20 mouse cellular contexts compared by ENCODE assay signal in the genomic region with DNA sequence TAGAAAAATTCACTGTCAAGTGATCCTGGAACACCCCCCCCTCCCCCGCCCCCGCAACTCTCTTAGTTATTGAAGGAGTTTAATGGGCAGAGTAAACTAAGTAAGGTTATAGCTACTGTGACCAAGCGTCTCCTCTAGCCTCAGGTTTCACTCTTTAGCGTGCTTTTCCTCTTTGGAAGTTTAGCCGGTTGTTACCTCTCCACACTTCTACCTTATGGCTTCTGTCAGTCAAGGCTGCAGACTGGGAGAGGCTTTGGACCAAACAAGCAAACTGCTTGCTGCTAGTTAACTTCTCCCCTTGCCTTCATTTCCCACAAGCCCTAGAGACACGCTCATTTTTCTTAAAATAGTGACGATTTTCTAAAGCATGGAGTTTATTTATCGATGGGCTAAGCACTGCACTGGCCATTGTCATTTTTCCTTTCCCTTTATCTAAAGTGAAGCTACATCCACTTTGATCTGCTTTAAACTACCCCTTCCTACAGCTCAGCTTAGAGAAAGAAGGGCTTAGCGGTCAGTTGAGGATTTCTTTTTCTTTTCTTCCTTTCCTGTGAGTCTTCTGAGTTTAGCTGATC. TPM values are rescaled to one million over a fixed set of nuclear protein-coding genes. Genes with fewer than 3 reads are reported as not detected.
DNase-seq lines count a peak whose midpoint lies in the region; ATAC-seq and TF ChIP-seq lines count a peak whose summit lies in the region.
"Had no signal": no experiment of that assay in that cellular context is flagged by ENCODE, and none has a peak within 500 bp of the region (broad histone marks: within the 10 kb centered on the region; RNA-seq: fewer than 3 reads in every experiment).

No protein-coding gene starts in this region.

- H3K9ac ChIP-seq in midbrain, embryonic 11.5 days (ENCODE audit: low read length): no peak overlapping the region
- H3K9ac ChIP-seq in midbrain, postnatal 0 days (replicated peaks; ENCODE audit: low read length, poor library complexity, severe bottlenecking): no peak overlapping the region
- no peak overlapping the region for H3K9ac ChIP-seq in limb, embryonic 13.5 days
- H3K9ac ChIP-seq: forebrain, embryonic 13.5 days; forebrain, postnatal 0 days; hindbrain, embryonic 14.5 days had no signal

- intact Hi-C loops in gastrocnemius, adult 2 months (cut with DNase I): loop anchor here (10.0 kb wide), 1 partner anchor 349 kb away; no protein-coding TSS in a partner anchor
- intact Hi-C loops in left cerebral cortex, postnatal 4 days (cut with DNase I): no loop called here

- H3K27ac ChIP-seq in gastrocnemius, adult 2 months: peak overlapping the region; percentile 28; the same call in 1 of the 2 replicates
- no peak overlapping the region for H3K27ac ChIP-seq in midbrain, embryonic 11.5 days (ENCODE audit: low read depth, low read length)
- no peak overlapping the region for H3K27ac ChIP-seq in midbrain, postnatal 0 days (ENCODE audit: low read depth, low read length)
- no peak overlapping the region for H3K27ac ChIP-seq in limb, embryonic 13.5 days
- H3K27ac ChIP-seq: forebrain, embryonic 13.5 days; heart, embryonic 10.5 days; hindbrain, embryonic 14.5 days had no signal

- no peak for TF ChIP-seq CTCF in gastrocnemius, adult 2 months (IDR thresholded peaks at IDR 0.05)
- TF ChIP-seq CTCF in midbrain, postnatal 0 days (IDR thresholded peaks at IDR 0.05): no peak

- no peaks in the 10 kb centered on the region for H3K9me3 ChIP-seq in midbrain, embryonic 11.5 days (ENCODE audit: control insufficient read depth, low read length)
- H3K9me3 ChIP-seq in midbrain, postnatal 0 days (ENCODE audit: low read length): no peaks in the 10 kb centered on the region
- H3K9me3 ChIP-seq in limb, embryonic 13.5 days: no peaks in the 10 kb centered on the region
- H3K9me3 ChIP-seq: forebrain, embryonic 13.5 days; heart, embryonic 10.5 days had no signal

- peak overlapping the region; percentile 84 for H3K4me3 ChIP-seq in gastrocnemius, adult 2 months
- H3K4me3 ChIP-seq in midbrain, embryonic 11.5 days (ENCODE audit: low read depth, low read length): no peak overlapping the region
- H3K4me3 ChIP-seq in midbrain, postnatal 0 days (ENCODE audit: low read depth, low read length): no peak overlapping the region
- peak overlapping the region; percentile 54; the same call in 1 of the 2 replicates for H3K4me3 ChIP-seq in limb, embryonic 13.5 days
- H3K4me3 ChIP-seq: forebrain, embryonic 13.5 days; heart, embryonic 10.5 days had no signal

- no peak for DNase-seq in gastrocnemius, adult 2 months
- no peak for DNase-seq in gastrocnemius, postnatal 10 days
- DNase-seq in midbrain, embryonic 11.5 days (ENCODE audit: low spot score, missing footprints): peak; percentile 91
- DNase-seq in midbrain, postnatal 0 days (ENCODE audit: low spot score): no peak
- no peak for DNase-seq in thymus, postnatal 4 days
- no peak for DNase-seq in left cerebral cortex, postnatal 4 days
- DNase-seq: adrenal gland, postnatal 14 days; cerebellum, adult 11-12 months; cerebellum, adult 9-10 months; cerebellum, postnatal 25 days; forebrain, postnatal 0 days; gastrocnemius, postnatal 36 days; heart, adult 18-20 months; heart, postnatal 10 days had no signal

- peaks cover 71% of the 10 kb centered on the region for H3K27me3 ChIP-seq in midbrain, embryonic 11.5 days (ENCODE audit: control insufficient read depth, insufficient read depth, low read length)
- H3K27me3 ChIP-seq in midbrain, postnatal 0 days (ENCODE audit: insufficient read depth, low read length): peaks cover 67% of the 10 kb centered on the region
- H3K27me3 ChIP-seq in limb, embryonic 13.5 days: peaks cover 85% of the 10 kb centered on the region

- 9% methylated on average over 9 of the region's 9 CpGs for WGBS in midbrain, embryonic 11.5 days
- 10% methylated on average over 9 of the region's 9 CpGs for WGBS in midbrain, postnatal 0 days
- 13% methylated on average over 9 of the region's 9 CpGs for WGBS in limb, embryonic 13.5 days

- no peaks in the 10 kb centered on the region for H3K36me3 ChIP-seq in midbrain, embryonic 11.5 days (ENCODE audit: control insufficient read depth, insufficient read depth, low read length)
- no peaks in the 10 kb centered on the region for H3K36me3 ChIP-seq in midbrain, postnatal 0 days (ENCODE audit: insufficient read depth, low read length)
- H3K36me3 ChIP-seq in limb, embryonic 13.5 days: no peaks in the 10 kb centered on the region
- H3K36me3 ChIP-seq: heart, embryonic 10.5 days had no signal

- ATAC-seq in midbrain, embryonic 11.5 days (ENCODE audit: low FRiP score): no peak
- ATAC-seq in midbrain, postnatal 0 days (ENCODE audit: low FRiP score): no peak
- no peak for ATAC-seq in limb, embryonic 13.5 days (ENCODE audit: low FRiP score, low read depth)
- ATAC-seq: forebrain, embryonic 13.5 days; forebrain, postnatal 0 days had no signal

- H3K4me2 ChIP-seq in midbrain, embryonic 11.5 days: no peak overlapping the region
- H3K4me2 ChIP-seq in midbrain, postnatal 0 days (ENCODE audit: low read depth, low read length, poor library complexity, severe bottlenecking): no peak overlapping the region
- peak overlapping the region; percentile 80 for H3K4me2 ChIP-seq in limb, embryonic 13.5 days (replicated peaks)
- H3K4me2 ChIP-seq: forebrain, embryonic 13.5 days; hindbrain, embryonic 14.5 days had no signal

- H3K4me1 ChIP-seq in midbrain, embryonic 11.5 days (ENCODE audit: control insufficient read depth, insufficient read depth, low read length): peaks cover 10% of the 10 kb centered on the region; the same call in 1 of the 2 replicates
- H3K4me1 ChIP-seq in midbrain, postnatal 0 days (ENCODE audit: insufficient read depth, low read length): peaks cover 6% of the 10 kb centered on the region
- peaks cover 26% of the 10 kb centered on the region for H3K4me1 ChIP-seq in limb, embryonic 13.5 days

RNA-seq across cellular contexts. Expression of a gene that starts 3.7 kb away (rescaled TPM):
- 1 to 10 TPM; 4.5 to 8.8 TPM for total RNA-seq in gastrocnemius, adult 2 months (2021)
- 1 to 10 TPM; 5.3 to 6.4 TPM for total RNA-seq in gastrocnemius, postnatal 10 days (2021)
- 0.20 TPM in 1 of 2 replicates, not detected in the other for polyA plus RNA-seq in midbrain, embryonic 11.5 days (2014; fragmentation: Nextera tagmentation; extraction: Ambion mirVana)
- 0.11 and 0.14 TPM in 2 replicates for total RNA-seq in midbrain, postnatal 0 days (2014; rRNA removed)
- 0.07 TPM in 1 of 2 replicates, not detected in the other for polyA plus RNA-seq in midbrain, postnatal 0 days (2015; fragmentation: Nextera tagmentation; extraction: Ambion mirVana)
- polyA plus RNA-seq in limb, embryonic 13.5 days (2015; fragmentation: Nextera tagmentation; extraction: Ambion mirVana): 21.9 and 22.6 TPM in 2 replicates
- total RNA-seq in left cerebral cortex, postnatal 4 days (2021): 1 to 10 TPM; 1.7 to 3.3 TPM
- total RNA-seq: hematopoietic stem cell, adult 5-6 weeks; MEL had no signal
- polyA plus RNA-seq: hindbrain, embryonic 14.5 days had no signal

Comparison
In these comparisons a context has a peak if more than half of its experiments do, and no peak if none do; other contexts are left out.
1. H3K4me3 ChIP-seq: peak in gastrocnemius, adult 2 months (single experiment) and limb, embryonic 13.5 days (single experiment); none in midbrain, embryonic 11.5 days (single experiment) and midbrain, postnatal 0 days (single experiment).